Mouse (Mus musculus): ENCODE measurements around the gene Gm20388. TPM values are rescaled to one million over a fixed set of nuclear protein-coding genes. Genes with fewer than 3 reads are reported as not detected.
A peak's percentile ranks its signal among the peaks of the same experiment; 100 is the strongest.

Gene Gm20388
- total RNA-seq, 4 experiments from 2014 or later = 0.17 to 15.1 (median 6.6) TPM

- DNase-seq (ENCODE audit: low spot score in 2 of 2) = no peak
Measured at GRCm38 (mm10) chr8:120462119-120462551, 551.5 kb downstream of the Gm20388 start.

GRCm38 (mm10) chr8:120462611-120463010 lies 552.0 kb downstream of the Gm20388 start:
- no peak for DNase-seq (ENCODE audit: low spot score in 2 of 2)

GRCm38 (mm10) chr8:120463918-120464584 lies 553.4 kb downstream of the Gm20388 start:
- no peak for DNase-seq (ENCODE audit: low spot score in 2 of 2)

- no peak for DNase-seq (ENCODE audit: low spot score in 2 of 2)
Measured at GRCm38 (mm10) chr8:120464585-120464937, 553.9 kb downstream of the Gm20388 start.

- DNase-seq (ENCODE audit: low spot score in 2 of 2) = peak; percentile 73 to 75
Measured at GRCm38 (mm10) chr8:120465710-120466109, 555.1 kb downstream of the Gm20388 start.

GRCm38 (mm10) chr8:120466266-120466665 lies 555.6 kb downstream of the Gm20388 start:
- no peak for DNase-seq (ENCODE audit: low spot score in 2 of 2)

- no peak for DNase-seq (ENCODE audit: low spot score in 2 of 2)
Measured at GRCm38 (mm10) chr8:120467598-120467997, 557.0 kb downstream of the Gm20388 start.

- no peak for DNase-seq (ENCODE audit: low spot score in 2 of 2)
Measured at GRCm38 (mm10) chr8:120470170-120470569, 559.5 kb downstream of the Gm20388 start.

- DNase-seq (ENCODE audit: low spot score in 2 of 2) = no peak
Measured at GRCm38 (mm10) chr8:120471166-120471565, 560.5 kb downstream of the Gm20388 start.

GRCm38 (mm10) chr8:120471752-120472151 lies 561.1 kb downstream of the Gm20388 start:
- DNase-seq (ENCODE audit: low spot score in 2 of 2) = no peak

GRCm38 (mm10) chr8:120472230-120472629 lies 561.6 kb downstream of the Gm20388 start:
- no peak for DNase-seq (ENCODE audit: low spot score in 2 of 2)

- no peak for DNase-seq (ENCODE audit: low spot score in 2 of 2)
Measured at GRCm38 (mm10) chr8:120473729-120474364, 563.2 kb downstream of the Gm20388 start.

- no peak for DNase-seq (ENCODE audit: low spot score in 2 of 2)
Measured at GRCm38 (mm10) chr8:120474496-120475235, 564.0 kb downstream of the Gm20388 start.

GRCm38 (mm10) chr8:120475462-120476201 lies 565.0 kb downstream of the Gm20388 start:
- DNase-seq (ENCODE audit: low spot score in 2 of 2) = no peak

GRCm38 (mm10) chr8:120476711-120477575 lies 566.3 kb downstream of the Gm20388 start:
- DNase-seq (ENCODE audit: low spot score in 2 of 2) = no peak

GRCm38 (mm10) chr8:120478754-120479153 lies 568.1 kb downstream of the Gm20388 start:
- DNase-seq (ENCODE audit: low spot score in 2 of 2) = no peak

- DNase-seq (ENCODE audit: low spot score in 2 of 2) = no peak
Measured at GRCm38 (mm10) chr8:120479691-120480090, 569.0 kb downstream of the Gm20388 start.

- DNase-seq (ENCODE audit: low spot score in 2 of 2) = no peak
Measured at GRCm38 (mm10) chr8:120482015-120482689, 571.5 kb downstream of the Gm20388 start.

- DNase-seq (ENCODE audit: low spot score in 2 of 2) = no peak
Measured at GRCm38 (mm10) chr8:120484460-120484859, 573.8 kb downstream of the Gm20388 start.

GRCm38 (mm10) chr8:120485116-120485515 lies 574.5 kb downstream of the Gm20388 start:
- no peak for DNase-seq (ENCODE audit: low spot score in 2 of 2)
